Mouse (Mus musculus) spleen, adult 12 weeks (tissue): Measurements from ENCODE around the gene Uhrf1bp1.
"Not testable (repeated sequence)": the region's sequence is repeated elsewhere in the genome, so short reads cannot be mapped to it uniquely, and the experiment has no call there.

Experiments
- DNase-seq: peaks from one replicate; pipeline ENCODE4 v3.0.0; 2022; ENCODE audit warnings: low spot score

Uhrf1bp1 gene

GRCm38 (mm10) chr17:27856265-27856797 lies at the start of gene Uhrf1bp1:
Uhrf1bp1 (plus strand) TSS chr17:27856441.
- DNase-seq, result peak; percentile 73

GRCm38 (mm10) chr17:27807542-27808078 lies 48.6 kb upstream of the Uhrf1bp1 start:
- DNase-seq, result no peak

- no peak for DNase-seq
Observed at GRCm38 (mm10) chr17:27810569-27811331, 45.5 kb upstream of the Uhrf1bp1 start.

GRCm38 (mm10) chr17:27811980-27812379 lies 44.3 kb upstream of the Uhrf1bp1 start:
- DNase-seq, result no peak

- no peak for DNase-seq
Observed at GRCm38 (mm10) chr17:27814606-27815005, 41.6 kb upstream of the Uhrf1bp1 start.

- no peak for DNase-seq
Observed at GRCm38 (mm10) chr17:27819011-27819410, 37.2 kb upstream of the Uhrf1bp1 start.

- peak; percentile 52 for DNase-seq
Observed at GRCm38 (mm10) chr17:27819521-27819970, 36.7 kb upstream of the Uhrf1bp1 start.

GRCm38 (mm10) chr17:27819971-27820567 lies 36.2 kb upstream of the Uhrf1bp1 start:
- DNase-seq, result peak; percentile 62

- DNase-seq, result peak; percentile 96
Observed at GRCm38 (mm10) chr17:27820568-27821406, 35.5 kb upstream of the Uhrf1bp1 start, which contains the start of gene D17Wsu92e. D17Wsu92e (minus strand) TSS chr17:27820648.

GRCm38 (mm10) chr17:27821407-27822338 lies 34.6 kb upstream of the Uhrf1bp1 start:
- DNase-seq, result peak; percentile 60

GRCm38 (mm10) chr17:27823142-27823905 lies 32.9 kb upstream of the Uhrf1bp1 start:
- no peak for DNase-seq

- no peak for DNase-seq
Observed at GRCm38 (mm10) chr17:27824941-27825340, 31.3 kb upstream of the Uhrf1bp1 start.

- no peak for DNase-seq
Observed at GRCm38 (mm10) chr17:27825539-27825938, 30.7 kb upstream of the Uhrf1bp1 start.

- DNase-seq, result peak; percentile 59
Observed at GRCm38 (mm10) chr17:27825984-27826905, 30.0 kb upstream of the Uhrf1bp1 start.

GRCm38 (mm10) chr17:27826908-27827383 lies 29.3 kb upstream of the Uhrf1bp1 start:
- no peak for DNase-seq

GRCm38 (mm10) chr17:27827511-27827910 lies 28.7 kb upstream of the Uhrf1bp1 start:
- no peak for DNase-seq

GRCm38 (mm10) chr17:27830411-27830810 lies 25.8 kb upstream of the Uhrf1bp1 start:
- DNase-seq, result no peak

GRCm38 (mm10) chr17:27837850-27838249 lies 18.4 kb upstream of the Uhrf1bp1 start, which contains the start of gene Snrpc:
Snrpc (plus strand) TSS chr17:27838150.
- not testable (repeated sequence) for DNase-seq
